Mouse (Mus musculus): Measurements from ENCODE around the gene Farp1. TPM values are rescaled to one million over a fixed set of nuclear protein-coding genes. Genes with fewer than 3 reads are reported as not detected.
"Not testable (repeated sequence)": the region's sequence is repeated elsewhere in the genome, so short reads cannot be mapped to it uniquely, and the experiment has no call there.

Gene Farp1
- polyA plus RNA-seq, 1 experiment from 2014 or later = 23.8 TPM

GRCm38 (mm10) chr14:121180611-121181010 is 145.6 kb downstream of the Farp1 start:
- no peak for ATAC-seq (ENCODE audit: insufficient read depth, low FRiP score, low TSS enrichment)
- Histone ChIP-seq H3K4me1 (ENCODE audit: control insufficient read depth, insufficient read depth, low read length) (no peaks in the 10 kb centered on the region), H3K36me3 (ENCODE audit: control insufficient read depth, insufficient read depth, low read length) (no peaks in the 10 kb centered on the region; the same call in 1 of the 2 replicates), H3K27me3 (ENCODE audit: control insufficient read depth, insufficient read depth, low read length) (no peaks in the 10 kb centered on the region), H3K9ac (ENCODE audit: low read length) (no peak overlapping the region), H3K27ac (ENCODE audit: low read depth, low read length) (no peak overlapping the region), H3K9me3 (ENCODE audit: control insufficient read depth, low read length) (no peaks in the 10 kb centered on the region), H3K4me2 (ENCODE audit: low read depth) (no peak overlapping the region), H3K4me3 (ENCODE audit: low read depth, low read length) (no peak overlapping the region)
- WGBS = 71% methylated on average over 9 of the region's 9 CpGs
- no peak for DNase-seq (ENCODE audit: low spot score)

- no peak for ATAC-seq (ENCODE audit: insufficient read depth, low FRiP score, low TSS enrichment)
- Histone ChIP-seq H3K4me2 (ENCODE audit: low read depth) (no peak overlapping the region), H3K27me3 (ENCODE audit: control insufficient read depth, insufficient read depth, low read length) (no peaks in the 10 kb centered on the region), H3K4me3 (ENCODE audit: low read depth, low read length) (no peak overlapping the region), H3K27ac (ENCODE audit: low read depth, low read length) (no peak overlapping the region), H3K9me3 (ENCODE audit: control insufficient read depth, low read length) (no peaks in the 10 kb centered on the region), H3K4me1 (ENCODE audit: control insufficient read depth, insufficient read depth, low read length) (no peaks in the 10 kb centered on the region), H3K9ac (ENCODE audit: low read length) (no peak overlapping the region), H3K36me3 (ENCODE audit: control insufficient read depth, insufficient read depth, low read length) (no peaks in the 10 kb centered on the region; the same call in 1 of the 2 replicates)
- 47% methylated on average over 4 of the region's 4 CpGs for WGBS
- no peak for DNase-seq (ENCODE audit: low spot score)
These were observed 146.8 kb downstream of the Farp1 start for GRCm38 (mm10) chr14:121181798-121182197.

- DNase-seq (ENCODE audit: low spot score) (no peak), ATAC-seq (ENCODE audit: insufficient read depth, low FRiP score, low TSS enrichment) (no peak)
- Histone ChIP-seq H3K4me1 (ENCODE audit: control insufficient read depth, insufficient read depth, low read length) (no peaks in the 10 kb centered on the region), H3K36me3 (ENCODE audit: control insufficient read depth, insufficient read depth, low read length) (no peaks in the 10 kb centered on the region; the same call in 1 of the 2 replicates), H3K9me3 (ENCODE audit: control insufficient read depth, low read length) (no peaks in the 10 kb centered on the region), H3K9ac (ENCODE audit: low read length) (no peak overlapping the region), H3K4me3 (ENCODE audit: low read depth, low read length) (no peak overlapping the region), H3K27ac (ENCODE audit: low read depth, low read length) (no peak overlapping the region), H3K4me2 (ENCODE audit: low read depth) (no peak overlapping the region), H3K27me3 (ENCODE audit: control insufficient read depth, insufficient read depth, low read length) (no peaks in the 10 kb centered on the region)
- 84% methylated on average over 8 of the region's 8 CpGs for WGBS
These were observed 148.0 kb downstream of the Farp1 start for GRCm38 (mm10) chr14:121182967-121183366.

- Histone ChIP-seq H3K9ac (ENCODE audit: low read length) (no peak overlapping the region), H3K9me3 (ENCODE audit: control insufficient read depth, low read length) (no peaks in the 10 kb centered on the region), H3K27ac (ENCODE audit: low read depth, low read length) (no peak overlapping the region), H3K4me1 (ENCODE audit: control insufficient read depth, insufficient read depth, low read length) (no peaks in the 10 kb centered on the region), H3K27me3 (ENCODE audit: control insufficient read depth, insufficient read depth, low read length) (no peaks in the 10 kb centered on the region), H3K36me3 (ENCODE audit: control insufficient read depth, insufficient read depth, low read length) (no peaks in the 10 kb centered on the region; the same call in 1 of the 2 replicates), H3K4me3 (ENCODE audit: low read depth, low read length) (no peak overlapping the region), H3K4me2 (ENCODE audit: low read depth) (no peak overlapping the region)
- 77% methylated on average over 8 of the region's 8 CpGs for WGBS
- DNase-seq (ENCODE audit: low spot score) = no peak
- ATAC-seq (ENCODE audit: insufficient read depth, low FRiP score, low TSS enrichment) = no peak
These were observed 148.6 kb downstream of the Farp1 start for GRCm38 (mm10) chr14:121183414-121184130.

DNA sequence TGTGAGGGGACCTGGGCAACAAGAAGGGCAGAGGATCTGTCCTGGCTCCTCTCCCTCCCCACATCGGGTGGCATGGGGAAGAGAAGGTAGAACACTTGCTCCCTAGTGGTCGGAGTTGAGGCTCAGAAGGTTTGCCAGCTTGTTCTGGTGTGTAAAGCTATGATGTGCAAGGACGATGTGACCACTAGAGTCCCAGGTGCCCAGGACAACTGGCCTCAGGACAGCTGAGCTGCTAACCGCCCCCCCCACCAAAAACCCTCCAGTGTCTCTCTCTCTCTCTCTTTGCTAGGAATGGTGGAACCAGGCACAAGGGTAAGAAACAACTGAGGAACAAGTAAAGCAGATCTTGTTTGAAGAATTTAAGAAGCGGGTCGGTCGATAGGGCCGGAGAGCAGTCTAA is 149.4 kb downstream of the Farp1 start:
- Histone ChIP-seq H3K36me3 (ENCODE audit: control insufficient read depth, insufficient read depth, low read length) (no peaks in the 10 kb centered on the region), H3K9ac (ENCODE audit: low read length) (no peak overlapping the region), H3K27ac (ENCODE audit: low read depth, low read length) (no peak overlapping the region), H3K4me3 (ENCODE audit: low read depth, low read length) (no peak overlapping the region), H3K27me3 (ENCODE audit: control insufficient read depth, insufficient read depth, low read length) (no peaks in the 10 kb centered on the region), H3K4me1 (ENCODE audit: control insufficient read depth, insufficient read depth, low read length) (no peaks in the 10 kb centered on the region), H3K4me2 (ENCODE audit: low read depth) (no peak overlapping the region), H3K9me3 (ENCODE audit: control insufficient read depth, low read length) (no peaks in the 10 kb centered on the region)
- DNase-seq (ENCODE audit: low spot score) = no peak
- no peak for ATAC-seq (ENCODE audit: insufficient read depth, low FRiP score, low TSS enrichment)
- WGBS = 96% methylated on average over 8 of the region's 8 CpGs

DNA sequence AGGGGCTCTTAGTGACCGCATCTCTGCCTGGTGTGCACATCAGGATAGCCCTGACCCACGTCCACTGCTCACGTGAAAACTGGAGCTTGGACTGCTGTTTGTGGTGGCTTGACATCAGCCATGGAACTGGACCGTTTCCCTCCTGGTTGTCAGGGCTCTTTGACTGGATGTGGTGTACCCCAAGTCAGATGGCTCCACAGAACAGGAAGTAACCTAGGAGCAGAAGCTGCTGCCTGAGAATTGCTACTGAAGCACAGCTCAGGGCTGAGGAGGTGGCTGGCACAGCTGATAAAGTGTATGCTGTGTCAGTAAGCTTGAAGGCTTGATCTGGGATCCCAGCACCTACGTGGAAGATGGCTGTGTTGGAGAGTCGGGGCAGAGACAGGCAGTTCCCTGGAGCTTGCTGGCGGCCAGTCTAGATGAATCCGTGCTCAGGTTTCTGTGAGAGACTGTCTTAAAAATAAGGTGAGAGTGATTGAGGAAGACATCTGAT is 151.4 kb downstream of the Farp1 start:
- no peak overlapping the region for H3K9ac ChIP-seq (ENCODE audit: low read length)
- H3K4me1 ChIP-seq (ENCODE audit: control insufficient read depth, insufficient read depth, low read length) = no peaks in the 10 kb centered on the region
- H3K4me2 ChIP-seq (ENCODE audit: low read depth) = no peak overlapping the region
- H3K27me3 ChIP-seq (ENCODE audit: control insufficient read depth, insufficient read depth, low read length) = no peaks in the 10 kb centered on the region
- DNase-seq (ENCODE audit: low spot score) = no peak
- ATAC-seq (ENCODE audit: insufficient read depth, low FRiP score, low TSS enrichment) = no peak
- H3K9me3 ChIP-seq (ENCODE audit: control insufficient read depth, low read length) = no peaks in the 10 kb centered on the region
- H3K4me3 ChIP-seq (ENCODE audit: low read depth, low read length) = no peak overlapping the region
- no peak overlapping the region for H3K27ac ChIP-seq (ENCODE audit: low read depth, low read length)
- no peaks in the 10 kb centered on the region for H3K36me3 ChIP-seq (ENCODE audit: control insufficient read depth, insufficient read depth, low read length)
- 87% methylated on average over 8 of the region's 8 CpGs for WGBS

GRCm38 (mm10) chr14:121189840-121190239 is 154.8 kb downstream of the Farp1 start:
- H3K27ac ChIP-seq (ENCODE audit: low read depth, low read length); H3K4me2 ChIP-seq (ENCODE audit: low read depth); H3K9me3 ChIP-seq (ENCODE audit: control insufficient read depth, low read length); DNase-seq (ENCODE audit: low spot score); H3K4me1 ChIP-seq (ENCODE audit: control insufficient read depth, insufficient read depth, low read length); ATAC-seq (ENCODE audit: insufficient read depth, low FRiP score, low TSS enrichment); H3K27me3 ChIP-seq (ENCODE audit: control insufficient read depth, insufficient read depth, low read length); H3K4me3 ChIP-seq (ENCODE audit: low read depth, low read length); H3K36me3 ChIP-seq (ENCODE audit: control insufficient read depth, insufficient read depth, low read length); H3K9ac ChIP-seq (ENCODE audit: low read length): not testable (repeated sequence)
- WGBS = 94% methylated on average over 10 of the region's 10 CpGs

DNA sequence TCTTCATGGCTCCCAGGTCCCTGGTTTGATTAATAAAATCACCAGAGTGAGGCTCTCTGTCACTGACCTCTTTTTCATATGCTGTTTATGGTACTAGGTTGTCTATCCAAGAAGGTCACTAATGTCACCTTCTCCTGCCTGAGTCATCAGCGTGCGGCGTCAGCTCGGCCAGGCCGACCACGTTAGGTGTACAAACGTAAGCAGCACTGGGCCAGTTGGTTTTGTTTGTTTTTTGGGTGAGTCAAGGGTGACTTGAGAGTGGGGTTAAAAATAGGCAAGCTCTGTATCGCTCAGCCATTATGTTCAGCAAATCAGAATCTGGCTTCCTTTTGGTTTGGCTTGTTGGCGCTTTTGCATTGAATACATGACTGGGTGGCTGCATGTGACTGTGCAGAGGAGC is 155.4 kb downstream of the Farp1 start:
- Histone ChIP-seq H3K27ac (ENCODE audit: low read depth, low read length) (no peak overlapping the region), H3K9ac (ENCODE audit: low read length) (no peak overlapping the region), H3K36me3 (ENCODE audit: control insufficient read depth, insufficient read depth, low read length) (no peaks in the 10 kb centered on the region), H3K4me1 (ENCODE audit: control insufficient read depth, insufficient read depth, low read length) (no peaks in the 10 kb centered on the region), H3K27me3 (ENCODE audit: control insufficient read depth, insufficient read depth, low read length) (no peaks in the 10 kb centered on the region), H3K9me3 (ENCODE audit: control insufficient read depth, low read length) (no peaks in the 10 kb centered on the region), H3K4me2 (ENCODE audit: low read depth) (no peak overlapping the region), H3K4me3 (ENCODE audit: low read depth, low read length) (no peak overlapping the region)
- 85% methylated on average over 9 of the region's 9 CpGs for WGBS
- DNase-seq (ENCODE audit: low spot score) (no peak), ATAC-seq (ENCODE audit: insufficient read depth, low FRiP score, low TSS enrichment) (no peak)

GRCm38 (mm10) chr14:121191739-121192138 is 156.7 kb downstream of the Farp1 start:
- H3K9ac ChIP-seq (ENCODE audit: low read length) = no peak overlapping the region
- H3K4me2 ChIP-seq (ENCODE audit: low read depth) = no peak overlapping the region
- 79% methylated on average over 13 of the region's 13 CpGs for WGBS
- H3K9me3 ChIP-seq (ENCODE audit: control insufficient read depth, low read length) = no peaks in the 10 kb centered on the region
- ATAC-seq (ENCODE audit: insufficient read depth, low FRiP score, low TSS enrichment) (no peak), DNase-seq (ENCODE audit: low spot score) (no peak)
- H3K4me3 ChIP-seq (ENCODE audit: low read depth, low read length) = no peak overlapping the region
- no peaks in the 10 kb centered on the region for H3K27me3 ChIP-seq (ENCODE audit: control insufficient read depth, insufficient read depth, low read length)
- H3K4me1 ChIP-seq (ENCODE audit: control insufficient read depth, insufficient read depth, low read length) = no peaks in the 10 kb centered on the region
- H3K36me3 ChIP-seq (ENCODE audit: control insufficient read depth, insufficient read depth, low read length) = no peaks in the 10 kb centered on the region; the same call in 1 of the 2 replicates
- no peak overlapping the region for H3K27ac ChIP-seq (ENCODE audit: low read depth, low read length)
